Mouse (Mus musculus): ENCODE measurements at regions not wholly inside any gene's neighbourhood (a gene's known extent, or its start where the extent isn't known, plus 50 kb on each side); places are given as distances from the start of the nearest gene placed in this dataset.
"Not testable (repeated sequence)": the region's sequence is repeated elsewhere in the genome, so short reads cannot be mapped to it uniquely, and the experiment has no call there.

DNA sequence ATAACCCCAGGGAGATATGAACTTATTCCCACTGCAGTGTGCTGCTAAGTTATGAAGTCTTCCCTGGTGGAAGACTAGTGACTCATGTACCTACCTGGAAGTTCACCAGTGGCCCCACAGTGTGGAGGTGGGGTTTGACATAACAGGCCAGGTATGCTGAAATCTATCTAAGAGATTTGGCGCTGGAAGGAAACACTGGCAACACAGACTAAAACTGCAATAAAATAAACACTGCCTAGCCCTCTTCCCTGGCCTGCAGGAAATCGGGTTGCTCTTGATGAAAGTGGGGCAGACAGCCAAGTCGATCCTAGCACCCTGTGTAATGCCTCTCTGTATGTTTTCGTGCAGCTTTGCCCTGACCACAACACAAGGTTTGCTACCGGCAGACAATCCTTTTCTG is 177.2 kb upstream of the Rgma start:
- no peak for DNase-seq (ENCODE audit: low spot score)

DNA sequence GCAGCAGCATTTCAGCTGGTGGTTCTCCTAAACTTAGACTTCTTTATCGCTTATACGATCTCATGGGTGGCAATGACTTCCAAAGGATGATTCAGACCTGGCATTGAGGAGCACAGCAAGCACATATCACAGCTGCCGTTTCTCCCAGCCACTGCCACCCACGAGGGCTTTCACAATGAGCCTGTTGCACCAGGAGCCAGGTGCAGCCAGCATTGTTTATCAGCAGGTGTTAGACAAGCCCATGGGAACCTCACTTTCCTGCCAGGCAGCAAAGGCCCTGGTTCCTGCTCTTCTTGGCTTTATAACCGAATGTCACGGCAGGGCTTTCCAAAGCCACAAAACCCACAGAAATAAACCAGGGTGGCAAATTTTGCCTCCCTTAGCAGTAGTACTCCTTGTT is 175.3 kb upstream of the Rgma start:
- DNase-seq (ENCODE audit: low spot score) = no peak

DNA sequence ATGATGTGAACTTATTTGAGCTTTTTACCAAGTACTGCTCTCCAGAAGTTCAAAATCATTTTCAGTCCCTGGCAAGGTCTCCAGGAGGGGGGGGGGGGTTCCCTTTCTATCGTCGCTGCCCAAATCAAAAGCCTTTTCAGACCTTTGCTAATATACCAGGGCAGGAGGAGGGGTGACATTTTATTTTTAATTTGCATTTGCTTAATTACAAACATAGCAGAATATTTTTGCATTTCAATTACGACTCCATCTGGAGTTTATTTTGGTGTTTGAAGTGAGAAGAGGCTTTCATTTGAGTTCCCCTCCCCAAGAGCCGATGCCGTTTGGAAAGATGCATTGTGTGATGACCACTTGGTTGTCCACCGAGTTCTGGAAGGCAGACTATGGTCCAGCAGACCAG is 174.0 kb upstream of the Rgma start:
- no peak for DNase-seq (ENCODE audit: low spot score)

DNA sequence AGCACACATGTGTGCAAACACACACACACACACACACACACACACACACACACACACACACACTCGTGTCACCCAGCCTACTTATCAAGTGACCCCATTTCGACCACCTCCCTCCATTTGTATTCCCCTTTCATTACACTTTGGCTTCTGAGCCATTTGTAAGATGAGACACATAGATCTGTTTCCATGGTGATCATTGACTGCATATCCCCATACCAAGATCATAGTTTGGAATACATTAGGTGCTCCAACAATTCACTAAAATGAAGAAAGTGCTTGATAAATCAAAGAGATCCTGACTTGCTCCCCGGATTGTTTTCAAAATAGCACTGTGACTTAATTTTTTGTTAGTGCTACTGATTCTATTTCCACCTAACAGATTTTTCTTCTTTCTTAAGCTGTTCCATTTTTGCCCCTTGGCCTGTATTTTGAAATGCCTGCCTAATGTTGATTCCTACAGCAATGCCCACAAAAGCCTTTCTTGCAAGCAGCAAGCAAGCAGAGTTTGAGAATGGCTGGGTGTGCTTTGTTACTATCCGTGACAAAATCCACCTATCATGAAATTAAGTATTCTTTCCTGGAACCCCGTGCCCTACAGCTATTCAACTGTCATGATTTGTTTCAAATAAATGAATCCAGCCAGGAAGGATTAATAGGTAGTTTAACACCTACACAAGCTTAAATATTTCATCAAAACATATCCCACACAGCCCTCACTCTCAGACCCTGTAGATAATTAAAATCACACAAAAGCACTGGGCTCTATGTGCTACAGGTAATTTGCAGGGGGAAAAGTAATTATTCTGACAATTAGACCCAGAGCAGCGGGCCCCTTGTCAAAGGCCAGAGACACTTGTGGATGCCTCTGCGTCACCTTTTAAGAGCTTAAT is 168.1 kb upstream of the Rgma start:
- no peak for DNase-seq (ENCODE audit: low spot score)

DNA sequence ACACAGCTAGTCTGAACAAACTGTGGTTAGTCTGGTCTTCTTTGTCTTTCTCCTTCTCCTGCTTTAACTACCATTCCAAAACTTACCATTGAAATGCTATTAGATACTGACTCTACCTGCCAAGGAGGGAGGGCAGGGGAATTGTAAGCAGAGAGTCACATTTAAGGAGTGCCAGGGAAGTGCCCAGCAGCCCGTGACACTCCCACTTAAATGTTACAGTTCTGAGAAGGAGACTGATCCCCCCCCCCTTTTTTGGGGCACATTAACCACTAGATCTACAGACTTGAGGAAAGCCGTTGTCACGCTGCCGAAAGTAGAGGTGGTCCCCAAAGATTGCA is 166.9 kb upstream of the Rgma start:
- DNase-seq (ENCODE audit: low spot score) = no peak

DNA sequence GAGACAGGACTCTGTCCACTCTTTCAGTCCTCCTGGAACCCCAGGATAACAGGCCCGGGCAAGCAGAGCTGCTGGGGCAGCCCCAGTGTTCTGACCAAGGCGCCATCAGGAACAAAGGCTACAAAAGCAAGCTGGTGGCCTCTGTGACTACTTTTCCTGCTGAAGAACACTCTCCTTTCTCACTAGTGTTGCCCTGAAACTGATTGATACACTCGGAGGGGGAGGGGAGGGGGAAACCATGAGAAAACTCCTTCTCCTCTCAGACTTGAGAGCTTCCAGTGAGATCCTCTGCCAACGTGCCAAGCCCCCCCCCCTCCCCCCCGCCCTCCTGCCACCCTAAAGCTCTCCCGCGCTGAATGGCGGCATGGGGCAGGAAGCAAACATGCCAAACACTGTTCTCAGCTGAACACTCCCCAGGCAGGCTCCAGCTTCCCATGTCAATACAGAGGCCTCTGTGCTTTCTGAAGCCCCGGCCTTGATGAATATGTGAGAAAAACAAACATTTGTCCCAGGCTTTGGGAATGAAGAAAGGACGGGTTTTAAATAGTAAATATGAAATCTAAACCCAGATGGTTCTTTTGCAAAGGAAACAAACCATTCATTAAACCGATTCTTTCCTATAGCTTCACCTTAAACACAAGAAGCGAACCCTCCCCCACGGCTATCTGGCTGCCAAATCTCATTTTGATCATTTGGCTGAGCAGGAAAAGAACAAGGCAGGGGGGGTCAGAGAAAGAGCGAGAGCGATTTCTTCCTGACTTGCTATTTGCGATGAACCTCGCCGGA is 166.3 kb upstream of the Rgma start:
- DNase-seq (ENCODE audit: low spot score) = no peak

DNA sequence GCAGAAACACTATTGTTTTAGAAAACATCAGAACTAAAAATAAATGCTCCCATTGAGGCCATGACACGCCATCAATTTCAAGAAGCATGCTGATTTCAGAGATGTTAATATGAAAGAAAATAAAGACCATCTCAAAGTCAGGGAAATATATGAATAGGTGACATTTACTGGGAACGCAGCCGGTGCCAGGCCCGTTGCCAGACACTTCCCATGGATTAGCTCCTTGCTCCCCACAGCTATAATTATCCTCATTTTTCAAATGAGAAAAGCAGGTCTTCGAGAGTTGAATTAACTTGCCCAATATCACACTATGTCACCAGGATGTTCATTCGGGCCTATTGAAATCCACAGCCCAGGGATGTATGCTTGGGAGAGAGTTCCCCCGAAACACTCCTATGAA is 165.2 kb upstream of the Rgma start:
- no peak for DNase-seq (ENCODE audit: low spot score)

DNA sequence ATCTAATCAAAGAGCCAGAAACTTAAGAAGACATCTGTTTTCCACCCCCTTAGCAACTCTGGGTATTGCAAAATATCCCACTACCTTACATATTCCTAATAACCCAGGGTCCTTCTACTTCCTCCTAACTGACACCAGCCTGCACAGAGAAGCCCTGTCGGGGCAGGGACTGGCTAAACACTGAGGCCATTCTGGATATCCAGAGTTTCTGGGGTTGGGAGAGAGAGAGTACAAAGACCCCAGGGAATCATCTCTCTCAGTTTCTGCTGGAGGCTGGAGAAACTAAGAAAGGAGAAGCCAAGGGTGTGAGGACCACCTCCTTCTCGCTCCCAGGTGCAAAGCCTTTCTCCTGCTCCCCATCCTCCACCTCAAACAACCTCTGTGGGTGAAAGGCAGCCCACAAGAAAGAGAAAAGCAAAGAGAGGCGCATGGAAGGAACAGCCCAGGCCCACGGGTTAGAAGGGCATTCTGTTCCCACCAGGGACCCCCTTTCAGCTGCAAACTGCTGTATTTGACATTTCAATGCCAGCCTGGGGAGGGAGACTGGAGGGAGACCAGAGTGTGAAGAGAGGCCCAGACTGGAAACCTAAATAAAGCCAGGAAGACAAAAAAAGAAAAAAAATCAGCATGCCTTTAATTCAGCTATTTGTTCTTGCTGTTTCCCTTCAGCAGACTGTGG is 152.9 kb upstream of the Rgma start:
- no peak for DNase-seq (ENCODE audit: low spot score)

DNA sequence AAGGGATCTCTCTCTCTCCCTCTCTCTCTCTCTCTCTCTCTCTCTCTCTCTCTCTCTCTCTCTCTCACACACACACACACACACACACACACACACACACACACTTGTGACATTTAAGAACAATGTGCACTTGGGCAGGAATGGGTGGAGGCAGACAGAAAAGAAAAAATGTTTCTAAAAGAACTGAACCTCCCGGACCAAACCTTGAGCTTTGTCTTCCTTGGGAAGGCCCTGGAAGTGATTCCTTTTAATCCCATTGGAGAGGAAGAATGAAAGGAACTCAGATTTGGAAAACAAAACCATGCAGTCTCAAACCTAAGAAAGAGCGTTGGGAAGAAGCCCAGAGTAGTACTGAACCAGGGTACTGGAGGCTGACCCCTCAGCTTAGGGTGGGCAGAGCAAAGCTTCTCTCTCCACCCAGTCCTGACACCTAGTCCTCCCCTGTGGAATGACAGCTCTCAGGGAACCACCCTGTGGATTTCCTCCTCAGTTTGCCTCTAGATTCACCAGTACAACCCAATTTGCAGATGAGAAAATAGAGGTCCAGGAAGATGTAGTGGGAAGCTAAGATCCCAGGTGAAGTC is 152.3 kb upstream of the Rgma start:
- no peak for DNase-seq (ENCODE audit: low spot score)

DNA sequence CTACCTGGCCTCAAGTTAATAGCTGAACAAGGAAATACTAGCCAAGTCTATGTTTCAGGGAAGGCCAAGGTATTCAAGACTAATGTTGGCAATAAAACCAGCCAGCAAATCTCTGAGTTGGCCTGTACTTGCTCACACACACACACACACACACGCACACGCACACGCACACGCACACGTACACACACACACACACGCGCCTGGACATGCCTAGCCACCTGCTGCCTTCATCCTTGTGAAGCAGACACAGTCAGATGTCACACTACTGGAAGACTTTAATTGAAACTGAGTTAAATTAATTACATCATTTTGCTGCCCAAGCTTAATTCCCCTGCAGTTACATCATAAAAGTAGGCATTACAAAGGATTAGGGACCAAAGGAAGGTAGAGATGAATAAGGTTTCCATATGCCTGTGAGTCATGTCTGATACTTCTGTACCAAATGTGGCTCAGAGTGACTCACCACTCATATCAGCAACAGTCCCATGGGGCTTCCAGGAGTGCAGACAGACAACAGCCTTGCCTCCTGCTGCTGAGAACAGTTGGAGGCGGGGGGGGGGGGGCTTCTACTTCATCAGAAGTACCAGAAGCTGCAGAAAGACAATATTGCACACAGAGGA is 141.7 kb upstream of the Rgma start:
- DNase-seq (ENCODE audit: low spot score) = no peak

DNA sequence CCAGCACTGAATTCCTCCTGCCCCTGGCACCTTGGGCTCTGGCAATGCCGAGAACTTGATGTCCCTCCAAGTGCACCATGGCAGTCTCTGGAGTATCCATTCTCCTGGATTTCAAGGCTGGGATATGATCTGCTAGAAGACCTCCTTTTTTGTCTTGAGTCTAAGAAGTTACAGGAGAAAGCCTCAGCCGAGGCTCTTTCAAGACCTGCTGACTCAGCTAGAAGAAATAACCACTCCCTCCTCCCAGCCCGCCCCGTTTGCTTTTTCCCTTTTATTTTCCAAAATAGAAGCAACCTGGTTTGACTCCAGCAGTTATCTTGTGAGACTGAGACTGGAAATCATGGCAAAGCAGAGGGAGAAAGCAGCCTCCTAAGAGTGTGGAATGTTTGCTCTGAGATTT is 136.8 kb upstream of the Rgma start:
- DNase-seq (ENCODE audit: low spot score) = no peak

DNA sequence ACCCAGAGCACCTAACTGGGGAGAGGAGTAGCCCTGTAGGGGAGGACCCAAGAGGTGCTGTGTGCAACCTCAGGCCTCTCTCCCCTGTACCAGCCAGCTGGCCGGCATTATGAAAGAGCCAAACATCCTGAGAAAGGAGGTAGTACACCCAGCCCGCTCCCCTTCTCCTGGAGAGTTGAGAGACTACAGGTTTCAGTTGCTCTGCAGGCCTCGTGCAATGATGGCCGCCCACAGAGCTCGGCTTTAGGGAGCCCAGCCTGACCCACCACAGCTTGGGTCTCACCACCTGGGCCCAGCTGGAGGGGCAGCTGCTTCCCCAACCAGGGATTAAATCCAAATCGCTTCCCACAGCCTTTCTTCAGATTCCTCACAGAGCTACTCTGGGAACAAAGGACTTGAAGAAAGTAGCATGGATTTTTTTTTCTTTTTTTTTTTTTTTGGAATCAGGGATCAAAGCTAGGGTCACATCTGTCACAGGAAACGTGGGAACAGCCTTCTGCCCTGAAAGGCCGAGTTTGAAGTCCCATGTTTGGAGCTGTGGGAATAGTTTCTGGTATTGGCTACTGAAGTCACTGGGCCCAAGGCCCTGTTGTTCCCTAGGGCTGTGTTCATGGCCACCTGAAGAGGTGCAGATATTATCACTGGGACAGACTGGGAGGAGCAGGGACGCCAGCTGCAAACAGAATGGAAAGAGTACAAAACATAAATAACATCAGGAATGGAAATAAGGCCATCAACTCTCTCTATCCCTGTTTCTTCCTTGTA is 131.5 kb upstream of the Rgma start:
- DNase-seq (ENCODE audit: low spot score) = no peak

DNA sequence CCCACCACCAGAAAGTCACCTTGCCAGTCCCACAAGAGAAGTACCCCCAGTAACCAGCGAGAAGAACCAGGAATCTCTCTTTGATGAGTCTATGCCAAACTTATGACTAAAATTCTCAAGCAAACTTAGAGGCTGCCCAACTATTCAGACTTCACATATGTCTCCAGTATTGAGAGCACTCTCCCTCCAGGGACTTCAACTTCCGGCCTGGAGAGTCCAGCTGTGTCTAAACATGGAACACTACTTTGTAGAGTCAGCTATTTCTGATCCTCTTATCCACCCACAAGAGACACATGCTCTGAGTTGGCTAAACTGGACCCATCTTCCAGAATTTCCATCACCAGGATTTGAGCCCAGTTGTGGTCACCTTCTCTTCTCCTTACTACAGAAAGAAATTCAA is 129.9 kb upstream of the Rgma start:
- DNase-seq (ENCODE audit: low spot score) = no peak

DNA sequence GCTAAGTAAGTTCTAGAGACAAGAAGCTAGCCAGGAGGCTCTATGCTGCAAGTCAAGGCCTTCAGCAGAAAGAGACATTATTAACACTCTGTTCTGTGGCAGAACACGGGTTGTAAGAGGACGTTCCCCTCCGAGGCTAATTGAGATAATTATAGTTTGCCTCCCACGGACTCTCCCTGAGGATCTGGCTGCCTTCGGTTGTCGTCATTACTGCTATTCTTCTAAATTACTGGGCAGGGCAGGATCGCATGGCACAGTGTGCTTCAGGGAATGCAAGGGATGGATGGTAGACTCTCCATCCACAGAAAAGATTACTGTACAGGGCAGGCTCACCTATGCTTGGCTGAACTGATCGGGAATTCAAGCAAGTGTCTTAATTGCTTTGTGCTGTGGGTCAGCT is 124.7 kb upstream of the Rgma start:
- DNase-seq (ENCODE audit: low spot score) = no peak

DNA sequence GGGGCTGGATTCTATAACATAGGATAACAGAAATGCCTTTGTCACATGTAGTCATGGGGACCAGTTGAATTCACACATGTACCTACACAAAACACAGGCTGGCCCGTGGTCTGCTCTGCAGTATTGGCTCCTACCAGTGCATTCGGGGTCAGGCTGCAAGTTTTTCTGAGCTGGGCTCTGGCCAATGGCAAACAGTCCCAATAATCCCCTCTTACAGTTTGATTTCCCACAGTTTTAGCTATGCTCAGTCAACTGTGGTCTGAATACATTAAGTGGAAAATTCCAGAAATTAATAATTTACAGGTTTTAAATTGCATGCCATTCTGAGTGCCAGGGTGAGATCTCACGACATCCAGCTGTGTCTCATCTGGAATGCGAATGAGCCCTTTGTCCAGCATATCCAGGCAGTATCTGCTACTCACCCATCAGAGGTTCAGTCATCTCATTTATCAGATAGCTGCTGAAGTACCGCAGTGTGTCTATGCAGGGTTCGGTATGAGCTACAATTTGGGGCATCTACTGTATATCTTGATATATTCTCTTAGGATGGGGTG is 124.0 kb upstream of the Rgma start:
- DNase-seq (ENCODE audit: low spot score) = no peak

DNA sequence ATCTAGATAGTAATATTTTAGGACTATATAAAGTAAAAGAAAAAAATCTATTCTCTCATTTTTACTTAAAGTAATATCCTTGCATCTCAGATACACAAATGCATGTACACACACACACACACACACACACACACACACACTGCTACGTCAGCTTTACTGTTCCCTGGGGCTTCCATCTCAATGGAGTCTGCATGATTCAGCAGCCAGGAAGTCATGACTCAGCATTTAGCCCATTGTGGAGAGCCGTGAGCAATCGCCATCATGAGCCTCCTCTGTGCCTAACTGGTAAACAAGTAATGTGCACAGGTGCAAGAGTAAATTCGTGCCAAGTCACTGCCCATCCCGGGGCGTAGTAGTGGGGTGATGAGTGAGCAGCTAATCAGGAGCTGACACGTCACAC is 120.3 kb upstream of the Rgma start:
- not testable (repeated sequence) for DNase-seq (ENCODE audit: low spot score)

DNA sequence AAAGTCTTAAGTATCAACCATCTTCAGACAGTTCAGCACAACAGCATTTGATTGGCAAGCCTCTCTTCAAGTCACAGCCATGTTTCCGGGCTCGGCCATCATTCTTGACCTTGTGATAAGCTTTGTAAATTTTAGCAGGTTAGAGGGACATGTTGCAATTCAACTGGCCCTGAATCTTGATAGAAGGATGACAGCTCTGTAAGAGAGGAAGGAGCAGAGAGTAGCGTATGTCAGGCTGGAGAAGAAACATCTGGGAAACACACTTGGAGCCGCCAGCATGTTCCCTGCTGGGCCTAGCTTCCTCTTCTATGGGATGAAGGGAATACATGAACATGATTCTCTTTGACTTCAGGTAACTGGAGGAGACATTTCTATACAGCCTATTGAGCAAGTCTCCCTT is 115.2 kb upstream of the Rgma start:
- DNase-seq (ENCODE audit: low spot score) = no peak

DNA sequence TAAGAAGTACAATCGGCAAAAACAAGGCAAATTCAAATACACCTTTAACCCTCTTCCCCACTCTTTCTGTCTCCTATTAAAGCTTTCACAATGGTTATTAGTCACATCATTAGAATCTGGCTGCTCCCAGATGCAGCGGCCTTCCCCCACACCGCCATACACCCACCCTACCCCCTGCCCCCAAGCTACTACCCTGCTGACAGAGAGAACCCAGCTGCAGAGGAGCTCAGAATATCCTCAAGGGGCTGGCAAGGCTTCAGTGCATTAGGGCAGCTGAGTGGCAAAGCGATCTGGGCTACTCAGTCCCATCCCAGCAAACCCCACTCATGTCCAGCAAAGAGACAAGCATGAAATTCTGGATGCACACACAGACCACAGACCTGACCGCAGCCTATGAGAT is 113.6 kb upstream of the Rgma start:
- DNase-seq (ENCODE audit: low spot score) = no peak

DNA sequence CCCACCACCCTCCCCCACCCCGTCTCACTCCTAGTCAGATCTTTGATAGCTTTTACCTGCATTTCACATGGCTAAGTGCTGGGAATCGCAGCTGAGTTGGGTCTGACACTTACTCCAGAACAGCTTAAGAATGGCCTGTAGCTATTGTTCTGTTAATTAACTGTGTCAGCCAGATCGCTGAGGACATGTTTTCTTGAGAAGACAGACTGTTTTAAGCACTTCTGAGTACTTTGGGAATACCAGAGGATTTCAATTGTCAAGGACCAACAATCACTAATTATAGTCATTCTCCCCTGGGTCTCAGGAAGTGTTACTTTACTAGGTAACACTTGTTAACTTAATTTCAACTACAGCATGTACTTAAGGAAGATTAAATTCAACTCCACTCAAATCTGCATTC is 112.8 kb upstream of the Rgma start:
- no peak for DNase-seq (ENCODE audit: low spot score)

DNA sequence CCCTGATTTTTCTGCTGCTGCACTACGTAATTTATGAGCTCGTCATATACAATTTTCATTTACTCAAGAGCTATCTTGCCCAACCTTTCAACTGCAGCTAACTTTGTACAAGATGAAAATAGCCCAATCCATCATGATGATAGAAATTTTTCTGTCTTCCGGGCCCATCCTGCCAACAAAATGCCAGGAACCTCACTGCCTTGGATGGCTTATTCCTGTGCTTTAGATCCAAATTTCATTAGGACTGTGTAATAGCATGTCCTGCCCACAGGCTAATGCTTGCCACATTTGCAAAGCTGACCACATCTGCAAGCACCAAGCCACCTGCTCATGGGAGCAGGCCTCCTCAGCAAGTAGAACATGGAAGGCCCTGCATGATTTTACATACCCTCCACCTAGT is 105.7 kb upstream of the Rgma start:
- no peak for DNase-seq (ENCODE audit: low spot score)

DNA sequence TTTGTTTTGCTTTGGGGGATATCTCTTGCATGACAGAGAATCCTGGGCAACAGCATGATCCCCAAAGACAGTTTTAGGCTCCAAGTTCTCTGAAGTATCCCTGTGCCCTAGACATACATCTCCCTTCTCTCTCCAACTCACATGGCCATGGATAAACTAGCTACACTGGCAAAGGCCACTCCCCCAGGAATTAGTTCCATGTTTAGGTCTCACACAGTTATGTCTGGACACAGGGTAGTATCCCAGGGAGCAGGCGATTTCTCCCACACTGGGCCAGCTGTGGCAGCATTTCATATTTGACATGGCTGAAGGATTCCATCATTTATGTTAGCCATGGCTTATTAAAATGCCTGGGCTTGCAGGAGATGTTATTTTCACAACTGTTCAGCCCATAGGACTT is 102.5 kb upstream of the Rgma start:
- DNase-seq (ENCODE audit: low spot score) = no peak
